Mouse (Mus musculus): ENCODE measurements at regions not wholly inside any gene's neighbourhood (a gene's known extent, or its start where the extent isn't known, plus 50 kb on each side); places are given as distances from the start of the nearest gene placed in this dataset.
A peak's percentile ranks its signal among the peaks of the same experiment; 100 is the strongest.

DNA sequence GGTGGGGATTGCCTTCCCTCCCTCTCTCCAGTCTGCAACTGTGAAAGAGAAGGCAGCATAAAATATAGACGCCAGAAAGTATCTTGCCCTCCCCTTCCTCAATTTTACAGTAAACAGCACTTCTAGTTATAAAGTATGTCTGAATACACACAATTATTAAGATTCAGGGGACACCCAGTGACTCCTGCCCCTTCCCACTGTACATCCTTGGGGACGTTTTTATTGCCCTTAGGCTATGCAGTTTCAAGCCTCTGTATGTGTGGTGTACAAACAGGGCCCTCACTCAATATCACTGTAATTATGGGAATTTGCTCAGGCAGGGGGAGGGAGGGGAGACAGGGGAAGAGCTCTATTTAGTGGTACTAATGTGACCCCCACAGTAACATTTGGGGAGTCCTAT is 519.6 kb upstream of the Sall1 start:
- H3K36me3 ChIP-seq (ENCODE audit: insufficient read depth, low read length), result no peaks in the 10 kb centered on the region
- H3K9me3 ChIP-seq (replicated peaks; ENCODE audit: low read length), result no peaks in the 10 kb centered on the region
- H3K4me3 ChIP-seq (replicated peaks; ENCODE audit: low read depth, low read length), result no peak overlapping the region
- peak; percentile 87 for DNase-seq (ENCODE audit: low spot score)
- no peak overlapping the region for H3K4me2 ChIP-seq (ENCODE audit: low read length)
- TF ChIP-seq CTCF (IDR thresholded peaks at IDR 0.05; ENCODE audit: low read depth), result no peak
- H3K27me3 ChIP-seq (ENCODE audit: insufficient read depth, low read length), result no peaks in the 10 kb centered on the region
- no peak; the same call in 1 of the 2 replicates for ATAC-seq (replicated peaks; ENCODE audit: low FRiP score, low read depth)
- no peak overlapping the region for H3K9ac ChIP-seq (ENCODE audit: low read depth, low read length)
- H3K27ac ChIP-seq, result no peak overlapping the region
- no peaks in the 10 kb centered on the region for H3K4me1 ChIP-seq (replicated peaks; ENCODE audit: insufficient read depth, low read length)
- WGBS, result 19% methylated on average over 2 of the region's 2 CpGs

- H3K36me3 ChIP-seq (ENCODE audit: insufficient read depth, low read length), result no peaks in the 10 kb centered on the region
- H3K4me2 ChIP-seq (ENCODE audit: low read length), result no peak overlapping the region
- H3K4me3 ChIP-seq (replicated peaks; ENCODE audit: low read depth, low read length), result no peak overlapping the region
- DNase-seq (ENCODE audit: low spot score), result peak; percentile 55
- no peak for TF ChIP-seq CTCF (IDR thresholded peaks at IDR 0.05; ENCODE audit: low read depth)
- no peaks in the 10 kb centered on the region for H3K4me1 ChIP-seq (replicated peaks; ENCODE audit: insufficient read depth, low read length)
- no peak for ATAC-seq (replicated peaks; ENCODE audit: low FRiP score, low read depth)
- no peak overlapping the region for H3K9ac ChIP-seq (ENCODE audit: low read depth, low read length)
- no peaks in the 10 kb centered on the region for H3K27me3 ChIP-seq (ENCODE audit: insufficient read depth, low read length)
- H3K9me3 ChIP-seq (replicated peaks; ENCODE audit: low read length), result no peaks in the 10 kb centered on the region
- WGBS, result 47% methylated on average over 8 of the region's 8 CpGs
- H3K27ac ChIP-seq, result no peak overlapping the region
Measured at GRCm38 (mm10) chr8:89562597-89562996, 518.6 kb upstream of the Sall1 start.

DNA sequence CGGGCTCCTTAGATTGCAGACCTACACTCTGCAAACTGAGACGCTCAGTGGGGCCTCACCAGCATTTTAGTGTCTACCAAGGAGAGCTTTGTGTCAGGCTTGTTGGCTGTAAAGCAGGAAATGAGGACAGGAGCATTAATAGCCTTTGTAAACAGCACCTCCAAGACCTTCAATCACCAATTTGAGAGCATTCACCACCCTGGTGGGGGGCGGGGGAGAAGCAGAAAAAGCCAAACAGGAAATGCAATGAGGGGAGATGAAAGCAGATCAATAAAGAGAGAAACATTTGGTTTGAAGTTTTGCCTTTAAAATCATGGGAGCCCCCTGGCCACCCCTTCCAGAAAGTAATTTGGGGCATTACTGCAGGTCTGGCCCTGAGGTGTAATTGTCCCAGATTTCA is 497.3 kb upstream of the Sall1 start:
- H3K4me2 ChIP-seq (ENCODE audit: low read length), result no peak overlapping the region
- H3K27me3 ChIP-seq (ENCODE audit: insufficient read depth, low read length), result no peaks in the 10 kb centered on the region
- no peak overlapping the region for H3K27ac ChIP-seq
- H3K9me3 ChIP-seq (replicated peaks; ENCODE audit: low read length), result no peaks in the 10 kb centered on the region
- no peaks in the 10 kb centered on the region for H3K4me1 ChIP-seq (replicated peaks; ENCODE audit: insufficient read depth, low read length)
- TF ChIP-seq CTCF (IDR thresholded peaks at IDR 0.05; ENCODE audit: low read depth), result no peak
- DNase-seq (ENCODE audit: low spot score), result no peak
- 35% methylated on average over 3 of the region's 3 CpGs for WGBS
- no peak overlapping the region for H3K9ac ChIP-seq (ENCODE audit: low read depth, low read length)
- no peaks in the 10 kb centered on the region for H3K36me3 ChIP-seq (ENCODE audit: insufficient read depth, low read length)
- ATAC-seq (replicated peaks; ENCODE audit: low FRiP score, low read depth), result no peak
- no peak overlapping the region for H3K4me3 ChIP-seq (replicated peaks; ENCODE audit: low read depth, low read length)

DNA sequence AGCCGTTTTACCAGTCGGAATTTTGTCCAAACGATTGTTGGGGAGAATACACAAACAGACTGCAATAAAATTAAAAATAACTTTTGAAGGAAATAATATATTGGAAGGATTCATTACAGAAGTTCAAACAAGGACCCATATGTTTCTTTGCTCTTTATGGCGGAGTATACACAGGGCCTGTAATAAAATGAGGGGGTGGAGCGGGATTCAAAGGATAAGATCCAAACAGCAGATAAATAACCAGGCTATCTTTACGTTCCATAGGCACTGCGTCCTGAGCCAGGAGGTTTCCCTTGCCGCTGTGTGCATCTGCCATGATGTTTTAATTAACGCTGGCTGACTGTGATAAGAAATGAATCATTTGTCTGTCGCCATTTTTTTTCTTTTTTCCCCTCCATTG is 490.6 kb upstream of the Sall1 start:
- H3K9ac ChIP-seq (ENCODE audit: low read depth, low read length), result no peak overlapping the region
- no peaks in the 10 kb centered on the region for H3K36me3 ChIP-seq (ENCODE audit: insufficient read depth, low read length)
- no peak overlapping the region for H3K4me2 ChIP-seq (ENCODE audit: low read length)
- WGBS, result 35% methylated on average over 10 of the region's 10 CpGs
- no peaks in the 10 kb centered on the region for H3K4me1 ChIP-seq (replicated peaks; ENCODE audit: insufficient read depth, low read length)
- TF ChIP-seq CTCF (IDR thresholded peaks at IDR 0.05; ENCODE audit: low read depth), result no peak
- H3K27me3 ChIP-seq (ENCODE audit: insufficient read depth, low read length), result no peaks in the 10 kb centered on the region
- DNase-seq (ENCODE audit: low spot score) (peak; percentile 67), ATAC-seq (replicated peaks; ENCODE audit: low FRiP score, low read depth) (no peak)
- H3K9me3 ChIP-seq (replicated peaks; ENCODE audit: low read length), result no peaks in the 10 kb centered on the region
- H3K4me3 ChIP-seq (replicated peaks; ENCODE audit: low read depth, low read length), result no peak overlapping the region
- no peak overlapping the region for H3K27ac ChIP-seq

DNA sequence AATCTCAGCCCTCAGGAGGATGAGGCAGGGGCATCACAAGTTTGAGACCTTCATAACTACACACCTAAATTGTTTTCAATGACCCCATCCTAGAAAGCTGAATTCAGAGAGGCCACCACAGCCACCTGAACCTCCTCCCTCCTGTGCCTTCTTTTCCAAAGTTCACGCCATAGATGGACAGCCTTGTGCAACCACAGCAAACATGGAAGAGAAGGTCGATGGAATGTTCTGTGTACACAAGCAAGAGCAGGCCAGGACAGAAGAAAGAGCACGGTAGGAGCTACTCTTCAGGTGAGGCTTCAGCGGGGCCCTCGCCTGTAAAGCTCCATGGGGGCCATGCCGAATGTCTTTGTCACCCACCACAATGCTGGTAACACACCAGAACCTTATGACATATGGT is 481.1 kb upstream of the Sall1 start:
- Histone ChIP-seq H3K4me3 (replicated peaks; ENCODE audit: low read depth, low read length) (no peak overlapping the region), H3K4me1 (replicated peaks; ENCODE audit: insufficient read depth, low read length) (no peaks in the 10 kb centered on the region), H3K9ac (ENCODE audit: low read depth, low read length) (no peak overlapping the region), H3K27me3 (ENCODE audit: insufficient read depth, low read length) (no peaks in the 10 kb centered on the region), H3K27ac (no peak overlapping the region), H3K4me2 (ENCODE audit: low read length) (no peak overlapping the region), H3K9me3 (replicated peaks; ENCODE audit: low read length) (no peaks in the 10 kb centered on the region), H3K36me3 (ENCODE audit: insufficient read depth, low read length) (no peaks in the 10 kb centered on the region)
- DNase-seq (ENCODE audit: low spot score), result no peak
- no peak for TF ChIP-seq CTCF (IDR thresholded peaks at IDR 0.05; ENCODE audit: low read depth)
- WGBS, result 91% methylated on average over 6 of the region's 6 CpGs
- ATAC-seq (replicated peaks; ENCODE audit: low FRiP score, low read depth), result no peak

DNA sequence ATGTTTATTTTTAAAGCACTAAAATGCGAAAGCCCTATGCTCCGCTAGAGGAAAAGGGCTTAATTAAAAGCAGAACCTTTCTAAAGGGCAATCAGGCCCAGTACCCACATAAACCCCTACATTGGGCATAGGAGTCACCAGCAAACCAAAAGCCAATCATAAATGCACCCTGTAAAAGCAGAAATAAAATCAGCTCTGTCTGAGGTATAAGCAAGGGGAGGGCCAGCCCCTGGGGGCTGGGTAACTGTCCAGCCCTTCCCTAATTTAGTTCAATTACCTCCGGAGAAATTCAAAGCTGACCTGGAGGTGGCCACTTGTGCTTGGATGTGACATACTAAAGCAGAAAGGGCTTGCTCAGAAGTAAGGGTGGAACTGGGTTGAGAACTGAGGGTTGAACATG is 479.4 kb upstream of the Sall1 start:
- WGBS, result 73% methylated on average over 3 of the region's 3 CpGs
- Histone ChIP-seq H3K9me3 (replicated peaks; ENCODE audit: low read length) (no peaks in the 10 kb centered on the region), H3K9ac (ENCODE audit: low read depth, low read length) (no peak overlapping the region), H3K4me1 (replicated peaks; ENCODE audit: insufficient read depth, low read length) (no peaks in the 10 kb centered on the region), H3K4me3 (replicated peaks; ENCODE audit: low read depth, low read length) (no peak overlapping the region), H3K27me3 (ENCODE audit: insufficient read depth, low read length) (no peaks in the 10 kb centered on the region), H3K27ac (no peak overlapping the region), H3K36me3 (ENCODE audit: insufficient read depth, low read length) (no peaks in the 10 kb centered on the region), H3K4me2 (ENCODE audit: low read length) (no peak overlapping the region)
- no peak for TF ChIP-seq CTCF (IDR thresholded peaks at IDR 0.05; ENCODE audit: low read depth)
- ATAC-seq (replicated peaks; ENCODE audit: low FRiP score, low read depth) (no peak), DNase-seq (ENCODE audit: low spot score) (no peak)

DNA sequence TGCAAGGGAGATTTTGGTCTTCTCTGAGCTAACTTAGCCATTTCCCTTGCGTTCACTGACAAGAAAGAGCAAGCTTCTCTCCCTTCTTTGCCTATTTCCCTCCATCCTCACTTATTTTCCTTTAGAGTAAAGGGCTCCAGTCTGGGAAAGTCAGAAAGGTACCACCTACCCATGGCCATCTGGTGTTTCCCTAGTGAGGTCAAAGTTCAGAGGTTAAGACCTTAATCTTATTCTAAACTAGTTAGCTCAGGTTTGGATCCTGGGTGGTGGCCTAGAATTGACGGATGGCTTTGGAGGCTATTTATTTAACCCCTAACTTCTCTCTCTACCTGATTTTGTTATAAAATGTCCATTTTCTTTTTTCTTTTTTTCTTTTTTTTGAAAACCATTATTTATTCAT is 472.6 kb upstream of the Sall1 start:
- 61% methylated on average over 2 of the region's 2 CpGs for WGBS
- DNase-seq (ENCODE audit: low spot score), result no peak
- Histone ChIP-seq H3K27ac (no peak overlapping the region), H3K9me3 (replicated peaks; ENCODE audit: low read length) (no peaks in the 10 kb centered on the region), H3K4me3 (replicated peaks; ENCODE audit: low read depth, low read length) (no peak overlapping the region), H3K4me1 (replicated peaks; ENCODE audit: insufficient read depth, low read length) (no peaks in the 10 kb centered on the region), H3K27me3 (ENCODE audit: insufficient read depth, low read length) (no peaks in the 10 kb centered on the region), H3K9ac (ENCODE audit: low read depth, low read length) (no peak overlapping the region), H3K36me3 (ENCODE audit: insufficient read depth, low read length) (no peaks in the 10 kb centered on the region), H3K4me2 (ENCODE audit: low read length) (no peak overlapping the region)
- no peak for TF ChIP-seq CTCF (IDR thresholded peaks at IDR 0.05; ENCODE audit: low read depth)
- no peak for ATAC-seq (replicated peaks; ENCODE audit: low FRiP score, low read depth)

All from kidney, postnatal 0 days (tissue).